Mouse (Mus musculus) cerebellum, adult 9-11 months (tissue): ENCODE data around the gene Sp7.
"Not testable (repeated sequence)": the region's sequence is repeated elsewhere in the genome, so short reads cannot be mapped to it uniquely, and the experiment has no call there.

ENCODE experiments used
- DNase-seq: peaks from one replicate; pipeline ENCODE4 v3.0.0; 2022

Sp7 gene

GRCm38 (mm10) chr15:102339612-102340011, 27.4 kb downstream of the Sp7 start:
- DNase-seq = no peak

- DNase-seq = no peak
These were observed 30.0 kb downstream of the Sp7 start for GRCm38 (mm10) chr15:102336946-102337345.

- DNase-seq = not testable (repeated sequence)
These were observed 31.1 kb downstream of the Sp7 start for GRCm38 (mm10) chr15:102335925-102336324.

GRCm38 (mm10) chr15:102335254-102335653, 31.7 kb downstream of the Sp7 start:
- DNase-seq = no peak

GRCm38 (mm10) chr15:102331610-102332015, 35.4 kb downstream of the Sp7 start, which contains the start of gene Myg1:
TSS of gene Myg1 (plus strand) at chr15:102331709.
- DNase-seq = peak; percentile 83

GRCm38 (mm10) chr15:102326892-102327291, 40.1 kb downstream of the Sp7 start:
- no peak for DNase-seq

- peak; percentile 88 for DNase-seq
These were observed 40.9 kb downstream of the Sp7 start, which contains the start of gene Pfdn5 for GRCm38 (mm10) chr15:102326022-102326576. TSS of gene Pfdn5 (plus strand) at chr15:102326116.

GRCm38 (mm10) chr15:102324654-102325473, 42.1 kb downstream of the Sp7 start:
- peak; percentile 44 for DNase-seq

- DNase-seq = peak; percentile 45
These were observed 50.7 kb downstream of the Sp7 start for GRCm38 (mm10) chr15:102316263-102316662.

- no peak for DNase-seq
These were observed 51.7 kb downstream of the Sp7 start for GRCm38 (mm10) chr15:102315292-102315691.

GRCm38 (mm10) chr15:102311489-102311888, 55.5 kb downstream of the Sp7 start:
- no peak for DNase-seq

- no peak for DNase-seq
These were observed 56.7 kb downstream of the Sp7 start for GRCm38 (mm10) chr15:102310074-102310845.

- no peak for DNase-seq
These were observed 58.3 kb downstream of the Sp7 start for GRCm38 (mm10) chr15:102308717-102309116.
